Mouse (Mus musculus) left cerebral cortex, postnatal 14 days (tissue): ENCODE results near the gene Trpm3. TPM values are rescaled to one million over a fixed set of nuclear protein-coding genes. Genes with fewer than 3 reads are reported as not detected.
A peak's percentile ranks its signal among the peaks of the same experiment; 100 is the strongest.

ENCODE experiments used
- DNase-seq, 2 experiments: peaks; one replicate each; pipeline ENCODE4 v3.0.0; 2021 to 2022; ENCODE audit warnings: low spot score in 2 of 2, mixed read lengths in 1 of 2
- intact Hi-C: fragments of 180-260 bp; cut with DNase I; formaldehyde crosslinking; loops from one replicate; pipeline ENCODE4 v1.15.1; 2025
- total RNA-seq, 2 experiments: library from RNA; stranded (reverse); gene quantifications; 2 replicates each; pipeline ENCODE4 v1.2.3; 2021

Gene Trpm3
- total RNA-seq, 2 experiments from 2014 or later, result 35.9 to 39.2 TPM

DNA sequence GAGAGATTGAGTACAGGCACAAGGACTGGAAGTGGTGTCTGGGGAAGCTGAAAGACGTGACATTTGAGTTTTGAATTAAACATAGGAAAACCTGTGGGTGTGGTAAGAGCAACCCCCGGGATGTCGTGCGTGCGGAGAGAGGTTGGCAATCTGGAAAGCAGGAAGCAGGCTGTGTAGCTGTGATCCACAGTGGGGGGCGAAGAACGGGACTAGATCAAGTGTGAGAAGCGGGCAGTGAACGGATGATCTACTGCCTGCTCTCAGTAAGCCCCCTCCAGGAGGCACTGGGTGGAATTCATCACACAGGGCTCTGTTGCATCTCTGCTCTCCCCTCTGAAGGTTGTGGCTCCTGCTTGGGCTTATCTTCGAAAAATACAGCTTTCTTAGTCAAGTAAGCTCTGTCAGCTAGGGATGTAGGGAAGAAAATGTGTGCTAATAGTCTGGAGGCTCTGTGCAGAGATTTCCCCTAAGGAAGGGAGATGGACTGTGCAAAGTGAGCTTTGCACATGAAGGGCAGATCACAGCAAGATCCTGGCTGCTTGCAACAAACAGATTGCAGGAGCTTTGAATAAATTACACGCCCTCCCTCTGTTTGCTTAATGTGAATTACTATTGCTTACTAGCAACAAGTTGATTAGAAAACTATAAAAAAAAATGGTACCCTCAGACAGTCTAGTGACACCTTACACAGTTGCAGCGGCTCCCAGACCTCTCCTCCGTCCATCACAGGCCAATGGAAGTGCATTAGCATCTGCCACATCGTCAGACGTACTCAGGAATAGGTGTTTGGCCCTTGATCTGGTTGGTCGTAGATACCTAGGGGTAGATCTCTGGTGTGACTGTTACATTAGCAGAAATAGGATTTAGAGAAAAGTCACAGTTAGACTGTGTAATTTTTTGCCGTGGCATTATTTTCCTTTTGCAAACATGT is 164.4 kb downstream of the Trpm3 start:
- peak; percentile 11 to 35 for DNase-seq
- intact Hi-C loops, result loop anchor here (5.0 to 10.0 kb wide), 6 partner anchors 386 to 928 kb away; partner anchors contain the start of gene Cemip2

DNA sequence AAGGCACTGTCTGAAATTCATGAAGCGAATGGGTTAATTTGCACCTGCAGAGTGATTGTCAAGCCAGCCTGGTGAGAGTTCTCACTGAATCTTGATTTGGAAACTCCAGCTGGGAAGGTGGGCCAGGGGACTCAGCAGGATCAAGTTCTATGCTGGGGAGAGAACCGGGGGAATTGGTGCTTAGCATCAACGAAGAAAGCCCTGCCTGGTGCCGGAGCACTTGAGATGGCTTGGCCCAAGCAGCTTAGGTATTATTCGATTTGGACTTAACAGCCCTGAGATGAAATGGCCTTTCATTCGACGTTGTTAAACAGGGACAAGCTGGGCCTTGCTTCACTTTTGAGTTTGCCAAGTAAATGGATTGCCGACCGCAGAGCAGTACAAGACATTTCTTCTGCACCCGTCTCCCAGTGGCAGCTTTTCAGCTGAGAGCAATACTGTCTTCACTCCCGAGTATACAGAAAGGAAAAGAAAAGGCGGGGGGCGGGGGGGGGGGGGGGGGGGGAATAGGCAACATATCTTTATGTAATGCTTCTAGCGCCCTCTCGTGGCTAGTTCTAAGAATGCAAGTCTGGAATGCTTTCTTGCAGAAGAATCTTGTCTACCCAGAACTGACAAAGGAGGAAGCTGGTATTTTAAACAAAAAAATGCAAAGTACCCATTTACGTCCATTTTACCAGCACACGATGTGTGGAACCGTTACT is 165.3 kb downstream of the Trpm3 start:
- peak; percentile 95 to 98 for DNase-seq
- intact Hi-C loops, result loop anchor here (5.0 to 10.0 kb wide), 6 partner anchors 387 to 929 kb away; partner anchors contain the start of gene Cemip2

- no peak for DNase-seq
- intact Hi-C loops, result loop anchor here (10.0 kb wide), 3 partner anchors 533 to 933 kb away; partner anchors contain the start of gene Cemip2
These were observed 169.2 kb downstream of the Trpm3 start for GRCm38 (mm10) chr19:22308081-22308480.

GRCm38 (mm10) chr19:22317306-22317705 is 178.5 kb downstream of the Trpm3 start:
- intact Hi-C loops, result no loop called here
- DNase-seq, result peak in 1 of 2 experiments; percentile 26

GRCm38 (mm10) chr19:22326813-22327212 is 188.0 kb downstream of the Trpm3 start:
- no peak for DNase-seq
- intact Hi-C loops, result loop anchor here (5.0 kb wide), 1 partner anchor 715 kb away; no protein-coding TSS in a partner anchor

DNA sequence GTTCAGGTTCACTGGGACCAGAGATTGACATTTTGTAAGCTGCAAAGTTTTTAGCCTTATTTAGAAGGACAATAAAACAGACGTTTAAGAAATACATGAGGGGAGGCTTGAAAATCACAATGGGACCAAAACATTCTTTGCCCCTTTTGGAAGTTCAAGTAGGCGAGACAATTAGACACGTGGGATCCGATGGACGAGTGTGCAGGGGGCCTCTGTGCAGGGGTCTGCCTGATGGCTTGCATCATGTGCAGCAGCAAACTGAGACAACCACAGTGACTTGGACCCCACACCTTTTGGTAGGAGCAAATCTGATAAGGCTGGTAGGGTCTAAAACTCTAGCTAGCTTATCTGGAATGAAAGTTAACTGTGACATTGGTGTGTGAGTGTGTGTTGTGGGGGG is 188.4 kb downstream of the Trpm3 start:
- intact Hi-C loops, result loop anchor here (5.0 kb wide), 1 partner anchor 715 kb away; no protein-coding TSS in a partner anchor
- DNase-seq, result no peak

- intact Hi-C loops, result loop anchor here (5.0 to 10.0 kb wide), 2 partner anchors 216 to 299 kb away; no protein-coding TSS in a partner anchor
- DNase-seq, result no peak
These were observed 197.4 kb downstream of the Trpm3 start for GRCm38 (mm10) chr19:22336278-22336677.

DNA sequence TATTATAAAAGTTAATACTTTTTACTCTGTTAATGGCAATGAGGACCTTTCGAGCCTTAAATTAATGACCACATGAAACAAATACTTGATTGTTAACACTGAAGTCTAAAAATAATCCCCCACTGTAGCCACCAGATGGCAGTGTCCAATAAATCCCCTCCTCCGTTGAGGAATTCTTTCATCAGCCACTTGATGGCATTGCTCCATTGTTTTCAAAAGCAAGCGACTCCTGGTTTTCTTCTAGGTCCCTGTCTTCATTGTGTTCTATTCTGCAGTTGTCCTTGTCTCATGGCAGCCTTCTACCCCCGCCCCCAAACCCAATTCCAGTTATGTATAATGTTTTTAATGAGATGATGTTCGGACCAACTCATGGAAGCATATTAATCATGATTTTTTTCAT is 198.6 kb downstream of the Trpm3 start:
- intact Hi-C loops, result loop anchor here (1.0 to 10.0 kb wide), 3 partner anchors 215 to 547 kb away; no protein-coding TSS in a partner anchor

DNA sequence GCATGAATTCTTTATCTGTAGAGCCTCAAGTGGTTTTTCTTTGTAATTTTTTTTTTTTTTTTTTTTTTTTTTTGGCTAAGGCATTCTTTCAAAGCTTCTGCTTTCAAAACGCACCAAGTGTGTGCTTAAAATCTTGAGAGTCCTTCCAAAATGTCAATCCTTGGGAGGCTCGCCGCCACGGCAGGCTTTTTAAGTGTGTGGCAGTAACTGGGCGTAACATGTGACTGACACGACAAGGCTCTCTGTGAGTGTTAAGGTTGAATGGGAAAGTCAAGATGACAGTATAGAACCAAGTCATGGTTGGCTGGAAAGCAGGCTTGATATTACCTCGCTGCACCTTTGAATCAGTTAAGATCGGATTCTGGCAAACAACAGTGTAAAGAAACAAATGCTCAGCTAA is 200.1 kb downstream of the Trpm3 start:
- intact Hi-C loops, result loop anchor here (5.0 to 10.0 kb wide), 2 partner anchors 213 to 296 kb away; no protein-coding TSS in a partner anchor
- DNase-seq, result no peak

More for the DNA sequence above, 198.6 kb downstream of the Trpm3 start:
- DNase-seq, result peak; percentile 67 to 71

DNA sequence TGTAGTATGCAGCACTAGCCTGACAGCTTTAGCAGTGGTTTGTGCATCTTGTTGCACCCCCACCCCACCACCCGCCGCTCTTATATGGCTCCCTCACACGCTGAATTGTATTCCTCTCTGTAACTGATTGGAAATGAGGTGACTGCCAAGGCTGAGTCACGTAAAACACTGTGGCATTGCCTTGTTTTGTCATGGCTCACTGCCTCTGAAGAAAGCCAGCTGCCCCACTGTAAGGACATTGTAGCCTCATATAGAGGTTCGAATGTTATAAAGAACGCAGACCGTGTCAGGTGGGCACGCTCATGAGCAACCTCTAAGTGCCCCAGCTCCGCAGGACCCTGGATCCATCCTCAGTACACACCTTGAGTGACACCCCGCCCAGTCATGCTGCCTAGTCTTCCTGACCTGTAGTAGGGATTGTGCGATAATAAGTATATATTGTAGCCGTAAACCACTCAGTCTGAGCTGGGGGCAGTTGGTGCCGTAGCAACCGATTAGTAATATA is 215.2 kb downstream of the Trpm3 start:
- peak in 1 of 2 experiments; percentile 16 for DNase-seq
- intact Hi-C loops, result no loop called here

DNA sequence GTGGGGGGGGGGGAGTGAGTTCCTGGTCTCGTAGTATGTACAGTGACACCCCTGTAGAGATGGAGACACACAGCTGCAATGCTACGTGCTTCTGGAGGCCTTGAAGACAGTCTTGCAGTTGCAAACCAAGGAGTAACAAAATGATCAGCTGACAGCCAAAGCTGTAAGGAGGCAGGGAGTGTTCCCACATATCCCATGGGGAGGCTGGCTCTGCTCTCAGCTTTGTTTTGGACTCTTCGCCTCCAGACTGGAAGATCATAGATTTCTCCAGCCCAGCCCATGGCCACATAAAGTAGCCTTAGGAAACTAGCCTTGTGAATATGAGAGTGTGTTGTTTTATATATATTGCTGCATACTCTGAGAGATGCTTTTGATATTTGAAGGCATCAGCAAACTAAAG is 248.0 kb downstream of the Trpm3 start:
- intact Hi-C loops, result no loop called here
- no peak for DNase-seq

DNA sequence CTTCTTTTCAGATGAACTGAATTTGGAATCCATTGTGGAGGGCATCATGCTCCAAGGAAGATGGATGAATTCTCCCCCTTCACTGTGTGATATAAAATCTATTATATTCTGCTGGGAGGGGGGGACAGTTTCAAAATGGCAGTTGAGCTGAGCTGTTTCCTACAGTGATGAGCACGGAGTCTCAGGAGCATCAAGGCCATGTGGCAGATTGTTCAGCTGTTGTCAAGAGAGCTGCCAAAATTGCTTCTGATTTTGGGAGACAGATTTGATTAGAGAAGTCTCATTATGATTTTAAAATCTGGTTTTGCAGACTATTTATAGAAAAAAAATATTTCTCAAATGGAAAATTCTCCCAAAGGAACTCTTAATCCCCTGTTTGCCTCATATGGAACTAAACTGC is 255.9 kb downstream of the Trpm3 start:
- no peak for DNase-seq
- intact Hi-C loops, result no loop called here

- peak in 1 of 2 experiments; percentile 13 for DNase-seq
- intact Hi-C loops, result no loop called here
These were observed 265.2 kb downstream of the Trpm3 start for GRCm38 (mm10) chr19:22404049-22404448.

DNA sequence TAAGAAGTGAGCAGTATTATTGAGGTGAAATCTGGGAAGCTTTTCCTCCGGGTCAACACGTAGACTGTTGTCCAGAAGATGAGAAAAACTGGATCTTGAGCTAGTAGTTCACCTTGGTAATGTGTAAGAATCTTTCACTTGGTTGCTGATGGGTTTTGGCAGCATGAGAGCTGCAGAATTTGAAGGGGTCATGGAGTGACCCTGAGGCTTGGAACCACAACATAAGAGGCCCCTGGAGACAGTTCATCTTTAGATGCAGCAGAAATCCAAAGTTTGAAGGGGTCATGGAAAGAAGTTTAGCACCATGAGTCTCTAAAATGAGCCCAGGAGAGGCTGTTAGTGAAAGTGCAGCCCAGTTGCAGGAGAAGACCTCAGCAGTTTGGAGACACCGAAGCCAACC is 279.4 kb downstream of the Trpm3 start:
- intact Hi-C loops, result no loop called here
- no peak for DNase-seq

DNA sequence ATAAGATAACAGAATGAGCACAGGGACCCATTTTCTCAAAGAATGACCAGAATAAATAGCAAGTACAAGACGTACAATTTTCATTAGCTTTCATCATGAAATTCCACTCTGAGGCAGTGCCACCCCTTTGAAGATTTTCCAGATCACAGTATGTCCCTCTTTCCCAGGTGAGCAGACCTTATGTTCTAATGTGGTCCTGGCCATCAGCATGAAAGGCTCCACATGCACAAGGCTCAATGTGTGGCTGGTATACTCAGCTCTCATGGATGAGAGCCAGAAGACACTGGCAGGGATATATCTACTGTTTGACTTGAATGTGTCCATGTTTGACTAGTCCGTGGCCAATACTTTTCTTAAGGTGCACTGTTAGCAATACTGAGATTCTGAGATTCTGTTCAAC is 298.4 kb downstream of the Trpm3 start:
- intact Hi-C loops, result no loop called here
- DNase-seq, result no peak

- DNase-seq, result peak; percentile 14 to 20
- intact Hi-C loops, result no loop called here
These were observed 308.8 kb downstream of the Trpm3 start for GRCm38 (mm10) chr19:22447418-22448339.

DNA sequence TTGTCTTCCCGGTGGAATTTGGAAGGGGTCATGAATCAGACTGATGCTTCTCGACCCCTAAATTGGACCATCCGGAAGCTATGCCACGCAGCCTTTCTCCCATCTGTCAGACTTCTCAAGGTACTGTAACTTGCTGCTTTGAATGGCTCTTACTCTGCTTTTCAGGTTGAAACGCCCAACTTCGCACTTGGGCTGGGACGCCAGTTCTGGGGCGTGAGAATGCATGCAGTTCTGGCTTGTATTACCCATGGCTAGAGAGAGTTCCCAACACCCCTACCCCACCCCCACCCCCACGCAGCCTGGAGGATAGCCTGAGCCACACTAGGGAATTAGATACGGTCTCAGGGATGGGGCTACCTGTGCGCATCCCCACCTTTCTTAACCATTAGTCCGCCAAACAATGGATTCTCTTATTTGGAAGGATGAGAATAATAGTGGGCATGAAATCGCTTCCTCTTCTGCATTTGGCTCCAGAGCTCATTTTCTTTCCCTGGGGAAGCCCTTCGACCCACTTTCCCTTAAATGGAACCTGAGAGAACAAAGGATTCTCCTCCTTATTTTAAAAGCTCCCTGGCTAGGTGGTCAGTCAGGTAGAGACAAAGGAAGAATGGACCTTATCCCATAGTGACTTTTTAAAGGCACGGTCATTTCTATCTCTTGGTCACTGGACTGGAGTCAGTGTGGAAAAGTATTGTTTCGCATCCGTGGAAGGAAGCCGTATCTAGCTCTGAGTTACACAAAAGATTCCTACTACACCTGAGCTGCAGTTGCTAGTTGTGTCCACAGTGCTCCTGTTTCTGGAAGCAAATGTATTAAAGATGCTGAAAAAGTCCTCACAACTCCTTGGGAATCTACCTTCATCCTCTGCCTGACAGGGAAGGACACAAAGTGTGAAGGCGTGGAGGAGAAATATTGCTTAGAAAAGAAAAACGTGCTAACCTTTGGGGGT is 309.8 kb downstream of the Trpm3 start:
- no peak for DNase-seq
- intact Hi-C loops, result no loop called here
